Mouse (Mus musculus) frontal cortex, adult 2 months (tissue): ENCODE data around the gene Esyt2. TPM values are rescaled to one million over a fixed set of nuclear protein-coding genes. Genes with fewer than 3 reads are reported as not detected.

ENCODE experiments used
- DNase-seq, 2 experiments: peaks; one replicate each; pipeline ENCODE4 v3.0.0; 2022; ENCODE audit warnings: low spot score in 1 of 2; ENCODE audit errors: extremely low spot score in 1 of 2
- polyA plus RNA-seq: library from polyadenylated mRNA; depleted of rRNA; stranded (reverse); fragments of >200 nt; gene quantifications from 2 replicates; pipeline ENCODE4 v1.2.3, GENCODE M21; 2012

The Esyt2 gene
- polyA plus RNA-seq, 1 experiment, result 21.2 TPM

- no peak for DNase-seq
These were observed 1.8 kb upstream of the Esyt2 start for GRCm38 (mm10) chr12:116279181-116279580.

- no peak for DNase-seq
These were observed 795 bp upstream of the Esyt2 start for GRCm38 (mm10) chr12:116280149-116280652.

- peak; percentile 11 to 25 for DNase-seq
These were observed 658 bp downstream of the Esyt2 start for GRCm38 (mm10) chr12:116281427-116282281.

GRCm38 (mm10) chr12:116282856-116283255 is 1.9 kb downstream of the Esyt2 start:
- no peak for DNase-seq

- no peak for DNase-seq
These were observed 2.5 kb downstream of the Esyt2 start for GRCm38 (mm10) chr12:116283511-116283910.

- no peak for DNase-seq
These were observed 12.2 kb downstream of the Esyt2 start for GRCm38 (mm10) chr12:116293185-116293584.

- DNase-seq, result peak in 1 of 2 experiments; percentile 76
These were observed 12.8 kb downstream of the Esyt2 start for GRCm38 (mm10) chr12:116293599-116294292.

- no peak for DNase-seq
These were observed 18.9 kb downstream of the Esyt2 start for GRCm38 (mm10) chr12:116299906-116300305.

GRCm38 (mm10) chr12:116302181-116302580 is 21.2 kb downstream of the Esyt2 start:
- DNase-seq, result no peak

GRCm38 (mm10) chr12:116306042-116306441 is 25.0 kb downstream of the Esyt2 start:
- DNase-seq, result no peak

GRCm38 (mm10) chr12:116307870-116308269 is 26.9 kb downstream of the Esyt2 start:
- no peak for DNase-seq

GRCm38 (mm10) chr12:116308612-116309011 is 27.6 kb downstream of the Esyt2 start:
- DNase-seq, result no peak

GRCm38 (mm10) chr12:116313816-116314215 is 32.8 kb downstream of the Esyt2 start:
- no peak for DNase-seq

- DNase-seq, result no peak
These were observed 34.5 kb downstream of the Esyt2 start for GRCm38 (mm10) chr12:116315498-116315897.

- no peak for DNase-seq
These were observed 36.8 kb downstream of the Esyt2 start for GRCm38 (mm10) chr12:116317818-116318217.

GRCm38 (mm10) chr12:116325545-116325944 is 44.5 kb downstream of the Esyt2 start:
- DNase-seq, result peak; percentile 44 to 82

GRCm38 (mm10) chr12:116326159-116326558 is 45.2 kb downstream of the Esyt2 start:
- no peak for DNase-seq

- DNase-seq, result no peak
These were observed 53.3 kb downstream of the Esyt2 start for GRCm38 (mm10) chr12:116334253-116334652.

GRCm38 (mm10) chr12:116340160-116340559 is 59.2 kb downstream of the Esyt2 start:
- no peak for DNase-seq

- DNase-seq, result no peak
These were observed 67.8 kb downstream of the Esyt2 start for GRCm38 (mm10) chr12:116348755-116349286.

GRCm38 (mm10) chr12:116349376-116349775 is 68.4 kb downstream of the Esyt2 start:
- no peak for DNase-seq
